18 mouse cellular contexts compared by ENCODE assay signal in genomic region chr2:38956062-38956461, GRCm38 (mm10). TPM values are rescaled to one million over a fixed set of nuclear protein-coding genes. Genes with fewer than 3 reads are reported as not detected.
"Had no signal": no experiment of that assay in that cellular context is flagged by ENCODE, and none has a peak within 500 bp of the region (broad histone marks: within the 10 kb centered on the region; RNA-seq: fewer than 3 reads in every experiment).

No protein-coding gene starts in this region.

- H3K27ac ChIP-seq: liver, embryonic 14.5 days; midbrain, embryonic 13.5 days; midbrain, embryonic 15.5 days; neural tube, embryonic 13.5 days; neural tube, embryonic 15.5 days had no signal

- H3K27me3 ChIP-seq: midbrain, embryonic 13.5 days; midbrain, embryonic 15.5 days; neural tube, embryonic 13.5 days; neural tube, embryonic 15.5 days had no signal

- H3K4me2 ChIP-seq: lung, embryonic 14.5 days; midbrain, embryonic 13.5 days; midbrain, embryonic 15.5 days; neural tube, embryonic 13.5 days; neural tube, embryonic 15.5 days had no signal

- H3K36me3 ChIP-seq: midbrain, embryonic 13.5 days; midbrain, embryonic 15.5 days; neural tube, embryonic 13.5 days; neural tube, embryonic 15.5 days had no signal

- H3K4me1 ChIP-seq: midbrain, embryonic 13.5 days; midbrain, embryonic 15.5 days; neural tube, embryonic 13.5 days had no signal

- H3K9ac ChIP-seq: liver, embryonic 14.5 days; lung, embryonic 14.5 days; midbrain, embryonic 13.5 days; midbrain, embryonic 15.5 days; neural tube, embryonic 13.5 days; neural tube, embryonic 15.5 days had no signal

- ATAC-seq: midbrain, embryonic 13.5 days; midbrain, embryonic 15.5 days had no signal

- H3K4me3 ChIP-seq: midbrain, embryonic 13.5 days; midbrain, embryonic 15.5 days; neural tube, embryonic 13.5 days; neural tube, embryonic 15.5 days had no signal

- DNase-seq: lung, adult 18-20 months; lung, embryonic 14.5 days; lung, postnatal 10 days; lung, postnatal 4 days; retina, postnatal 1 day; right cerebral cortex, adult 18-20 months; right cerebral cortex, postnatal 25 days; right cerebral cortex, postnatal 4 days; spleen, adult 18-20 months; thymus, adult 18-20 months; thymus, postnatal 14 days; thymus, postnatal 4 days had no signal

- H3K9me3 ChIP-seq: midbrain, embryonic 13.5 days; midbrain, embryonic 15.5 days; neural tube, embryonic 13.5 days; neural tube, embryonic 15.5 days had no signal

RNA-seq across cellular contexts. Expression of gene Olfml2a, which starts 24.3 kb away (rescaled TPM):
- total RNA-seq: monocyte, adult 5-6 weeks had no signal
